Mouse (Mus musculus) midbrain, embryonic 15.5 days (tissue): Measurements from ENCODE around the gene Tmem135. TPM values are rescaled to one million over a fixed set of nuclear protein-coding genes. Genes with fewer than 3 reads are reported as not detected.
"Not testable (repeated sequence)": the region's sequence is repeated elsewhere in the genome, so short reads cannot be mapped to it uniquely, and the experiment has no call there.

Experiments
- ATAC-seq: fragments of 200-750 bp; cut with Nextera tagmentation; replicated peaks from 2 replicates; pipeline ENCODE4 v1.8.0; 2017; ENCODE audit warnings: moderate TSS enrichment
- H3K27ac ChIP-seq: fragments of 300-500 bp; sonication (generic); 2 replicates; pipeline ENCODE4 v1.5.1; 2015; ENCODE audit warnings: mild to moderate bottlenecking, inconsistent platforms
- H3K27me3 ChIP-seq: fragments of 300-500 bp; sonication (generic); replicated peaks from 2 replicates; pipeline ENCODE4 v1.6.1; 2015; ENCODE audit warnings: inconsistent platforms
- H3K36me3 ChIP-seq: fragments of 300-500 bp; sonication (generic); replicated peaks from 2 replicates; pipeline ENCODE4 v1.6.1; 2015; ENCODE audit warnings: inconsistent platforms
- H3K4me1 ChIP-seq: fragments of 300-500 bp; sonication (generic); 2 replicates; pipeline ENCODE4 v1.6.1; 2015; ENCODE audit warnings: inconsistent platforms
- H3K4me2 ChIP-seq: fragments of 300-500 bp; sonication (generic); 2 replicates; pipeline ENCODE4 v1.6.1; 2015; ENCODE audit warnings: inconsistent platforms, mild to moderate bottlenecking, moderate library complexity
- H3K4me3 ChIP-seq: fragments of 300-500 bp; sonication (generic); 2 replicates; pipeline ENCODE4 v1.5.1; 2015; ENCODE audit warnings: mild to moderate bottlenecking, inconsistent platforms
- H3K9ac ChIP-seq: fragments of 300-500 bp; sonication (generic); 2 replicates; pipeline ENCODE4 v1.6.1; 2015; ENCODE audit warnings: mild to moderate bottlenecking, inconsistent platforms
- H3K9me3 ChIP-seq: fragments of 300-500 bp; sonication (generic); 2 replicates; pipeline ENCODE4 v1.6.1; 2016; ENCODE audit warnings: inconsistent platforms
- WGBS: fragments of 180-500 bp; shearing (Covaris S2); methylation state at CpG from one replicate; pipeline ENCODE4 v1.1.7; 2015; ENCODE audit warnings: mixed read lengths; 5-methylcytosine and 5-hydroxymethylcytosine counted together
- polyA plus RNA-seq: library from polyadenylated mRNA; unstranded; fragments of >200 nt; fragmentation: Nextera tagmentation; extraction: Ambion mirVana; gene quantifications from 2 replicates; pipeline ENCODE4 v1.2.1, GENCODE M21; 2015

The Tmem135 gene
- polyA plus RNA-seq, 1 experiment from 2014 or later = 32.8 TPM

- Histone ChIP-seq H3K4me1 (no peaks in the 10 kb centered on the region), H3K27ac (no peak overlapping the region), H3K4me2 (no peak overlapping the region), H3K27me3 (no peaks in the 10 kb centered on the region), H3K36me3 (no peaks in the 10 kb centered on the region), H3K4me3 (no peak overlapping the region), H3K9ac (no peak overlapping the region), H3K9me3 (no peaks in the 10 kb centered on the region)
- ATAC-seq = no peak
- whole genome bisulfite sequencing = 93% methylated on average over 5 of the region's 5 CpGs
Observed at GRCm38 (mm10) chr7:89327731-89328130, 76.3 kb downstream of the Tmem135 start.

GRCm38 (mm10) chr7:89326761-89327160, 77.3 kb downstream of the Tmem135 start:
- Histone ChIP-seq H3K9ac (no peak overlapping the region), H3K36me3 (no peaks in the 10 kb centered on the region), H3K4me2 (no peak overlapping the region), H3K27ac (no peak overlapping the region), H3K27me3 (no peaks in the 10 kb centered on the region), H3K4me3 (no peak overlapping the region), H3K4me1 (no peaks in the 10 kb centered on the region), H3K9me3 (no peaks in the 10 kb centered on the region)
- 83% methylated on average over 4 of the region's 4 CpGs for WGBS
- ATAC-seq = no peak

GRCm38 (mm10) chr7:89326202-89326601, 77.8 kb downstream of the Tmem135 start:
- H3K4me2 ChIP-seq = no peak overlapping the region
- H3K27me3 ChIP-seq = no peaks in the 10 kb centered on the region
- 93% methylated on average over 5 of the region's 5 CpGs for WGBS
- ATAC-seq = no peak
- H3K36me3 ChIP-seq = no peaks in the 10 kb centered on the region
- H3K9ac ChIP-seq = no peak overlapping the region
- no peaks in the 10 kb centered on the region for H3K9me3 ChIP-seq
- H3K27ac ChIP-seq = no peak overlapping the region
- no peaks in the 10 kb centered on the region for H3K4me1 ChIP-seq
- H3K4me3 ChIP-seq = no peak overlapping the region

- WGBS = 63% methylated on average over 4 of the region's 4 CpGs
- H3K27me3 ChIP-seq, H3K9ac ChIP-seq, H3K27ac ChIP-seq, H3K9me3 ChIP-seq, ATAC-seq, H3K36me3 ChIP-seq, H3K4me1 ChIP-seq, H3K4me2 ChIP-seq, H3K4me3 ChIP-seq: not testable (repeated sequence)
Observed at GRCm38 (mm10) chr7:89322741-89323140, 81.3 kb downstream of the Tmem135 start.

- Histone ChIP-seq H3K9ac (no peak overlapping the region), H3K36me3 (no peaks in the 10 kb centered on the region), H3K27me3 (no peaks in the 10 kb centered on the region), H3K9me3 (no peaks in the 10 kb centered on the region), H3K4me2 (no peak overlapping the region), H3K27ac (no peak overlapping the region), H3K4me3 (no peak overlapping the region), H3K4me1 (no peaks in the 10 kb centered on the region)
- WGBS = 74% methylated on average over 1 of the region's 1 CpGs
- ATAC-seq = no peak
Observed at GRCm38 (mm10) chr7:89319351-89319750, 84.7 kb downstream of the Tmem135 start.

- H3K4me1 ChIP-seq, H3K4me2 ChIP-seq, H3K9me3 ChIP-seq, H3K36me3 ChIP-seq, H3K9ac ChIP-seq, H3K27ac ChIP-seq, H3K4me3 ChIP-seq, ATAC-seq, H3K27me3 ChIP-seq: not testable (repeated sequence)
- 67% methylated on average over 1 of the region's 1 CpGs for WGBS
Observed at GRCm38 (mm10) chr7:89317088-89317487, 86.9 kb downstream of the Tmem135 start.

- no peak overlapping the region for H3K9ac ChIP-seq
- ATAC-seq = no peak
- no peaks in the 10 kb centered on the region for H3K36me3 ChIP-seq
- no peaks in the 10 kb centered on the region for H3K4me1 ChIP-seq
- no peaks in the 10 kb centered on the region for H3K27me3 ChIP-seq
- H3K27ac ChIP-seq = no peak overlapping the region
- 96% methylated on average over 3 of the region's 3 CpGs for WGBS
- no peaks in the 10 kb centered on the region for H3K9me3 ChIP-seq
- no peak overlapping the region for H3K4me3 ChIP-seq
- H3K4me2 ChIP-seq = no peak overlapping the region
Observed at GRCm38 (mm10) chr7:89316112-89316511, 87.9 kb downstream of the Tmem135 start.

GRCm38 (mm10) chr7:89311555-89311954, 92.5 kb downstream of the Tmem135 start:
- Histone ChIP-seq H3K27ac (no peak overlapping the region), H3K36me3 (no peaks in the 10 kb centered on the region), H3K4me1 (no peaks in the 10 kb centered on the region), H3K4me3 (no peak overlapping the region), H3K27me3 (no peaks in the 10 kb centered on the region), H3K9ac (no peak overlapping the region), H3K9me3 (no peaks in the 10 kb centered on the region), H3K4me2 (no peak overlapping the region)
- WGBS = 100% methylated on average over 1 of the region's 1 CpGs
- ATAC-seq = no peak

- no peak overlapping the region for H3K4me2 ChIP-seq
- H3K36me3 ChIP-seq = no peaks in the 10 kb centered on the region
- H3K4me3 ChIP-seq = no peak overlapping the region
- no peaks in the 10 kb centered on the region for H3K9me3 ChIP-seq
- H3K27me3 ChIP-seq = no peaks in the 10 kb centered on the region
- H3K9ac ChIP-seq = no peak overlapping the region
- ATAC-seq = no peak
- WGBS = 75% methylated on average over 3 of the region's 3 CpGs
- no peak overlapping the region for H3K27ac ChIP-seq
- H3K4me1 ChIP-seq = no peaks in the 10 kb centered on the region
Observed at GRCm38 (mm10) chr7:89308926-89309325, 95.1 kb downstream of the Tmem135 start.

- H3K4me1 ChIP-seq = no peaks in the 10 kb centered on the region
- WGBS = 87% methylated on average over 11 of the region's 11 CpGs
- H3K27ac ChIP-seq = no peak overlapping the region
- no peak overlapping the region for H3K4me3 ChIP-seq
- 0 out of 2 replicates have a peak, but pooled peaks cover 2% of the 10 kb centered on the region for H3K36me3 ChIP-seq
- no peaks in the 10 kb centered on the region for H3K27me3 ChIP-seq
- ATAC-seq = no peak
- no peaks in the 10 kb centered on the region for H3K9me3 ChIP-seq
- no peak overlapping the region for H3K4me2 ChIP-seq
- H3K9ac ChIP-seq = no peak overlapping the region
Observed at GRCm38 (mm10) chr7:89308238-89308637, 95.8 kb downstream of the Tmem135 start.

- Histone ChIP-seq H3K27ac (no peak overlapping the region), H3K4me1 (no peaks in the 10 kb centered on the region), H3K36me3 (0 out of 2 replicates have a peak, but pooled peaks cover 4% of the 10 kb centered on the region), H3K9me3 (no peaks in the 10 kb centered on the region), H3K4me2 (no peak overlapping the region), H3K4me3 (no peak overlapping the region), H3K27me3 (no peaks in the 10 kb centered on the region), H3K9ac (no peak overlapping the region)
- no peak for ATAC-seq
- 79% methylated on average over 6 of the region's 6 CpGs for WGBS
Observed at GRCm38 (mm10) chr7:89306831-89307230, 97.2 kb downstream of the Tmem135 start.

GRCm38 (mm10) chr7:89304958-89305357, 99.1 kb downstream of the Tmem135 start:
- Histone ChIP-seq H3K4me1 (no peaks in the 10 kb centered on the region), H3K27me3 (no peaks in the 10 kb centered on the region), H3K9me3 (no peaks in the 10 kb centered on the region), H3K4me3 (no peak overlapping the region), H3K36me3 (0 out of 2 replicates have a peak, but pooled peaks cover 4% of the 10 kb centered on the region), H3K27ac (no peak overlapping the region), H3K4me2 (no peak overlapping the region), H3K9ac (no peak overlapping the region)
- 88% methylated on average over 3 of the region's 3 CpGs for WGBS
- no peak for ATAC-seq

GRCm38 (mm10) chr7:89303765-89304164, 100.3 kb downstream of the Tmem135 start:
- Histone ChIP-seq H3K27me3 (no peaks in the 10 kb centered on the region), H3K9me3 (no peaks in the 10 kb centered on the region), H3K4me2 (no peak overlapping the region), H3K27ac (no peak overlapping the region), H3K4me1 (no peaks in the 10 kb centered on the region), H3K4me3 (no peak overlapping the region), H3K9ac (no peak overlapping the region), H3K36me3 (0 out of 2 replicates have a peak, but pooled peaks cover 4% of the 10 kb centered on the region)
- ATAC-seq = no peak
- 94% methylated on average over 1 of the region's 1 CpGs for WGBS
